Mouse (Mus musculus) ES-Bruce4 (cell line): ENCODE measurements around the gene Itsn2. TPM values are rescaled to one million over a fixed set of nuclear protein-coding genes. Genes with fewer than 3 reads are reported as not detected.
A peak's percentile ranks its signal among the peaks of the same experiment; 100 is the strongest.

Source experiments
- H3K27ac ChIP-seq: 2 replicates; pipeline ENCODE4 v1.5.1; 2012; ENCODE audit warnings: low read length, inconsistent platforms; ENCODE audit not compliant: insufficient read depth
- H3K27me3 ChIP-seq: 2 replicates; pipeline ENCODE4 v1.6.1; 2012; ENCODE audit warnings: mild to moderate bottlenecking, low read length, inconsistent platforms; ENCODE audit not compliant: control insufficient read depth, poor library complexity, insufficient read depth, severe bottlenecking
- H3K36me3 ChIP-seq: 2 replicates; pipeline ENCODE4 v1.6.1; 2012; ENCODE audit warnings: inconsistent platforms, mild to moderate bottlenecking, low read length, moderate library complexity; ENCODE audit not compliant: control insufficient read depth, poor library complexity, insufficient read depth, severe bottlenecking
- H3K4me1 ChIP-seq: one replicate; pipeline ENCODE4 v1.8.1; 2011; ENCODE audit warnings: low read length; ENCODE audit not compliant: control insufficient read depth, insufficient read depth
- H3K4me3 ChIP-seq: 2 replicates; pipeline ENCODE4 v1.5.1; 2011; ENCODE audit warnings: low read depth, mild to moderate bottlenecking, low read length
- H3K9ac ChIP-seq: 2 replicates; pipeline ENCODE4 v1.6.1; 2012; ENCODE audit warnings: low read depth, mild to moderate bottlenecking, inconsistent platforms; ENCODE audit not compliant: poor library complexity, severe bottlenecking
- H3K9me3 ChIP-seq: replicated peaks from 2 replicates; pipeline ENCODE4 v1.6.1; 2012; ENCODE audit warnings: mild to moderate bottlenecking, low read length, inconsistent platforms; ENCODE audit not compliant: control insufficient read depth, poor library complexity, insufficient read depth, severe bottlenecking
- CTCF ChIP-seq: IDR thresholded peaks from one replicate; pipeline ENCODE4 v1.8.1; 2011; ENCODE audit warnings: low read depth, low read length
- EP300 ChIP-seq: IDR thresholded peaks from 2 replicates; pipeline ENCODE4 v1.6.1; 2011; ENCODE audit warnings: low read depth, low read length; ENCODE audit not compliant: insufficient read depth
- POLR2A ChIP-seq: IDR thresholded peaks from one replicate; pipeline ENCODE4 v1.8.1; 2011; ENCODE audit warnings: low read length; ENCODE audit not compliant: insufficient read depth
- polyA plus RNA-seq: library from polyadenylated mRNA; stranded (reverse); fragments of >200 nt; gene quantifications from 2 replicates; pipeline ENCODE4 v1.2.4, GENCODE M21; 2011; ENCODE audit warnings: low read depth; ENCODE audit not compliant: missing spikeins, insufficient read depth, insufficient read length

Gene Itsn2
- polyA plus RNA-seq, 1 experiment, result 35.3 TPM

DNA sequence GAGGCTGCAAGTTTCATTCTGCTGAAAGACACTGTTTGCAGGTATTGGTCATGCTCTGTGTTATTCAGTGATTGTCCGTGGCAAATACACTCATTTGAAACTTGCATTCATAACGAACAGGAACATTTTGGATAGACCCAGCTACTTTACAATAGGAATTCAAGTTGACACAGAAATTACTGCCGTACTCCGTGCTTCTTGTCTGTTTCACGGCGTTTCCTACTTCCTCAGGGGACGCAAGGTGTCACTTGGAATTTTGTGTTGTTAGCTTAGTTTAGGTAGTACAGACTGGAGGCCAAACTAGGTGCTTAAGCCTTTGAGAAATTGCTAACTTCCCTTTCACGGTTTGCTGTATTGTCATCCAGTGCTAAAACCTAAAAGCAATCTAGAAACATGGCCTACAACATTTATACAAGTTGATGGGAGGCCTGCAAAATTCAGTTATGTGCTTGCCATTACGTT is 1.5 kb downstream of the Itsn2 start:
- Histone ChIP-seq H3K27me3 (no peaks in the 10 kb centered on the region), H3K4me3 (peak overlapping the region; percentile 83), H3K36me3 (no peaks in the 10 kb centered on the region), H3K9me3 (no peaks in the 10 kb centered on the region), H3K27ac (no peak overlapping the region), H3K9ac (peak overlapping the region; percentile 92), H3K4me1 (no peaks in the 10 kb centered on the region)
- TF ChIP-seq EP300 (no peak), POLR2A (no peak), CTCF (no peak)

DNA sequence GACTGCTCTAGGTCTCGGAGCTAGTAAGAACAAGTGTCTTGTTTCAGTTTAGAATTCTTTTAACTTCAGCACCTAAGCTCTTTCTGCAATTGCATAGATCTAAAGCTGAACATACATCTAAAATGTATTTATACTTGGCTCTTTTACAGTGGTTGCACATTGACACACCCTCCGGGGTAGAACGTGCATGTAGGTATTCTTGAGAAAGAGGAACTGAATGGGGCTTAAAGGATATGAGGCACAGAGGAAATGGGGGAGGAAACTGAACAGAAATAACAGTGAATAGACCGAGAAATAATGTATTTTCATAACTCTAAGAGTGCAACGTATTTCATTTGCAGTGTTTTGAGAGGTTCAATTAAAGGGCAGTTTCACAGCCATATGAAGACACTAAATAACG is 2.6 kb downstream of the Itsn2 start:
- no peaks in the 10 kb centered on the region for H3K4me1 ChIP-seq
- no peaks in the 10 kb centered on the region for H3K36me3 ChIP-seq
- TF ChIP-seq CTCF (no peak), POLR2A (no peak), EP300 (no peak)
- H3K27ac ChIP-seq, result no peak overlapping the region
- H3K9me3 ChIP-seq, result no peaks in the 10 kb centered on the region
- H3K4me3 ChIP-seq, result no peak overlapping the region
- H3K27me3 ChIP-seq, result no peaks in the 10 kb centered on the region
- no peak overlapping the region for H3K9ac ChIP-seq

- Histone ChIP-seq H3K4me1 (no peaks in the 10 kb centered on the region), H3K9me3 (no peaks in the 10 kb centered on the region)
These were observed 6.4 kb downstream of the Itsn2 start for GRCm38 (mm10) chr12:4598666-4599428.

DNA sequence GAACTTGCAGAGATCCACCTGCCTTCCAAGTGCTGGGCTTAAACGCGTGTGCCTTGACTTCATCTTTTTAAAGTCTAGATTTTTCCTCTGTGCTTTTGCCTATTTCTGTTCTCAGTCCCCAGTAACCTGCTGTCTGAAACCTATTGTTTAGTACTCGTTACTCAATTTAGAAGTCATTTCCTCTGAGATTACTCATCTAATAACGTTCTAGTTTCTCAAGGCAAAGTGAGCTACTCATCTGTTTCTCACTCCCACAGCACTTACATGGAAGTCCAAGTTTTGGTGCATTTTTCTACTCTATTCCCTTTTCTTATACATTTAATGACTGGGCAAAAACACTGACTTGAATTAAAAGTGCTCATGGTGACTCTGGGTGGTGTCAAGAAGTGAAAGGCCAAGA is 7.3 kb downstream of the Itsn2 start:
- Histone ChIP-seq H3K4me3 (no peak overlapping the region), H3K9me3 (no peaks in the 10 kb centered on the region), H3K36me3 (no peaks in the 10 kb centered on the region), H3K27me3 (no peaks in the 10 kb centered on the region), H3K27ac (no peak overlapping the region), H3K4me1 (no peaks in the 10 kb centered on the region), H3K9ac (no peak overlapping the region)
- TF ChIP-seq CTCF, result no peak
- no peak for TF ChIP-seq EP300
- no peak for TF ChIP-seq POLR2A

More at GRCm38 (mm10) chr12:4598666-4599428, 6.4 kb downstream of the Itsn2 start:
- Histone ChIP-seq H3K9ac (no peak overlapping the region), H3K27me3 (no peaks in the 10 kb centered on the region), H3K36me3 (no peaks in the 10 kb centered on the region), H3K4me3 (no peak overlapping the region), H3K27ac (no peak overlapping the region)
- TF ChIP-seq CTCF (no peak), POLR2A (no peak), EP300 (no peak)

DNA sequence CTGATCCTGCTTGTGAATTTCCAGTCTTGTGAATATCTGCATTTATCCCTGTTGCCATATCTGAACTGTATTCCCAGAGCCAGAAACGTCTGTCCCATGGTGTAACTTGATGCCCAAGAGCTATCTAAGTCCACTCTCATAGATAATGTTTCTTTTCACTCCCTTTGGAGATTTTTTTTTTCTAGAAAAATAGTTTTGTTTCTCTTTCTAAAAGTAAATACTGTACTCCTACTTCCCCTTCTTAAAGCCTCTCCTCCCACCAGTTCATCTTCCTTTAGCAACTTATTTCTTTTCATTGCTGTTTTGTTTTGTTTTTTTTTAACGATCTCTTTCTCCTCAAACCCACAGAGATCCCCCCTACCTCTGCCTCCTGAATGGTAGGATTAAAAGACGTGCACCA is 14.2 kb downstream of the Itsn2 start:
- H3K27ac ChIP-seq, result no peak overlapping the region; the same call in 1 of the 2 replicates
- no peaks in the 10 kb centered on the region for H3K36me3 ChIP-seq
- H3K9ac ChIP-seq, result no peak overlapping the region
- no peak for TF ChIP-seq EP300
- no peak for TF ChIP-seq CTCF
- no peak for TF ChIP-seq POLR2A
- H3K4me1 ChIP-seq, result no peaks in the 10 kb centered on the region
- H3K27me3 ChIP-seq, result no peaks in the 10 kb centered on the region
- no peaks in the 10 kb centered on the region for H3K9me3 ChIP-seq
- H3K4me3 ChIP-seq, result no peak overlapping the region

- H3K9me3 ChIP-seq, result no peaks in the 10 kb centered on the region
- no peak overlapping the region for H3K9ac ChIP-seq
- no peaks in the 10 kb centered on the region for H3K4me1 ChIP-seq
- H3K36me3 ChIP-seq, result no peaks in the 10 kb centered on the region
- H3K4me3 ChIP-seq, result no peak overlapping the region
- TF ChIP-seq EP300 (no peak), CTCF (no peak), POLR2A (no peak)
- H3K27me3 ChIP-seq, result no peaks in the 10 kb centered on the region
- no peak overlapping the region for H3K27ac ChIP-seq
These were observed 22.3 kb downstream of the Itsn2 start for GRCm38 (mm10) chr12:4614722-4615121.
